20 mouse cellular contexts compared by ENCODE assay signal in the genomic region with DNA sequence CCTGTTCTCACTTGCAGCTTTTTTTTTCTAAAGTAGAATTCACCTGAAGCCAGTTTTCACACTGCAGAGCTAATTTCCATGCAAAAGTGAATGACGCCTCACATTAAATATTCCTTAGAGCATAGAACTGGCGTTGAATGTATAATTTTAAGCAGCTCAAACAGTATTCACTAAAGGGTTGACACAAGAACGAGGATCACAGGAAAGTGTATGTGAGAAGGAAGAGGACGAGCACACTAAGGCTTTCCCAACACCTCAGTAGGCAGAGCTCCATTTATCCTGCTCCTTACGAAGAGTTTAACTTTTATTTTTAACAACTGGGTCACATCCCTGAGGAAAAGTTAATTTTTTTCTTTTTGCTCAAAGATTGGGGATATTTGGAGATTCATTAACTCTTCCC.
DNase-seq lines count a peak whose midpoint lies in the region; ATAC-seq and TF ChIP-seq lines count a peak whose summit lies in the region.
"Had no signal": no experiment of that assay in that cellular context is flagged by ENCODE, and none has a peak within 500 bp of the region (broad histone marks: within the 10 kb centered on the region; RNA-seq: fewer than 3 reads in every experiment).

No protein-coding gene starts in this region.

- WGBS in hindbrain, embryonic 16.5 days = 65% methylated on average over 5 of the region's 5 CpGs
- 75% methylated on average over 5 of the region's 5 CpGs for WGBS in hindbrain, embryonic 12.5 days
- WGBS in midbrain, embryonic 16.5 days = 53% methylated on average over 5 of the region's 5 CpGs
- 67% methylated on average over 5 of the region's 5 CpGs for WGBS in midbrain, embryonic 13.5 days

- H3K36me3 ChIP-seq in hindbrain, embryonic 16.5 days (ENCODE audit: control insufficient read depth, insufficient read depth, low read length) = no peaks in the 10 kb centered on the region
- H3K36me3 ChIP-seq in hindbrain, embryonic 12.5 days = no peaks in the 10 kb centered on the region
- H3K36me3 ChIP-seq in midbrain, embryonic 16.5 days (ENCODE audit: control insufficient read depth, insufficient read depth, low read length) = no peaks in the 10 kb centered on the region
- no peaks in the 10 kb centered on the region for H3K36me3 ChIP-seq in midbrain, embryonic 13.5 days
- H3K36me3 ChIP-seq: forebrain, embryonic 10.5 days; intestine, embryonic 15.5 days had no signal

- TF ChIP-seq POLR2A in brain, embryonic 14.5 days (IDR thresholded peaks at IDR 0.05; ENCODE audit: borderline replicate concordance, extremely low read depth, insufficient read depth, insufficient read length, poor library complexity, severe bottlenecking) = no peak

- H3K9ac ChIP-seq in hindbrain, embryonic 16.5 days (ENCODE audit: low read depth, low read length) = no peak overlapping the region
- no peak overlapping the region for H3K9ac ChIP-seq in hindbrain, embryonic 12.5 days
- no peak overlapping the region for H3K9ac ChIP-seq in midbrain, embryonic 16.5 days (ENCODE audit: low read depth, low read length)
- no peak overlapping the region for H3K9ac ChIP-seq in midbrain, embryonic 13.5 days (replicated peaks)
- H3K9ac ChIP-seq: forebrain, embryonic 13.5 days; hindbrain, embryonic 14.5 days; intestine, embryonic 15.5 days had no signal

- no peak overlapping the region for H3K4me2 ChIP-seq in hindbrain, embryonic 16.5 days (ENCODE audit: low read length)
- no peak overlapping the region for H3K4me2 ChIP-seq in hindbrain, embryonic 12.5 days (replicated peaks)
- H3K4me2 ChIP-seq in midbrain, embryonic 16.5 days (ENCODE audit: low read length) = no peak overlapping the region
- no peak overlapping the region for H3K4me2 ChIP-seq in midbrain, embryonic 13.5 days (replicated peaks)
- H3K4me2 ChIP-seq: forebrain, embryonic 13.5 days; heart, embryonic 11.5 days; hindbrain, embryonic 14.5 days; intestine, embryonic 15.5 days had no signal

- no peaks in the 10 kb centered on the region for H3K27me3 ChIP-seq in hindbrain, embryonic 16.5 days (replicated peaks; ENCODE audit: control insufficient read depth, insufficient read depth, low read length)
- no peaks in the 10 kb centered on the region for H3K27me3 ChIP-seq in hindbrain, embryonic 12.5 days
- H3K27me3 ChIP-seq in midbrain, embryonic 16.5 days (ENCODE audit: control insufficient read depth, insufficient read depth, low read depth, low read length) = no peaks in the 10 kb centered on the region
- no peaks in the 10 kb centered on the region for H3K27me3 ChIP-seq in midbrain, embryonic 13.5 days
- H3K27me3 ChIP-seq: forebrain, embryonic 13.5 days; intestine, embryonic 15.5 days had no signal

- ATAC-seq in hindbrain, embryonic 16.5 days = peak; percentile 48; the same call in 1 of the 2 replicates
- no peak for ATAC-seq in hindbrain, embryonic 12.5 days (ENCODE audit: low FRiP score)
- ATAC-seq in midbrain, embryonic 16.5 days = peak; percentile 58; the same call in 1 of the 2 replicates
- no peak for ATAC-seq in midbrain, embryonic 13.5 days
- ATAC-seq: CD4-positive, CD25-positive, alpha-beta regulatory T cell, adult 4 months; forebrain, embryonic 13.5 days; intestine, embryonic 15.5 days had no signal

- TF ChIP-seq CTCF in brain, embryonic 14.5 days (IDR thresholded peaks at IDR 0.05; ENCODE audit: borderline replicate concordance, extremely low read depth, insufficient read depth, insufficient read length) = no peak

- H3K27ac ChIP-seq in hindbrain, embryonic 16.5 days (ENCODE audit: low read depth, low read length) = no peak overlapping the region
- no peak overlapping the region for H3K27ac ChIP-seq in hindbrain, embryonic 12.5 days
- H3K27ac ChIP-seq in midbrain, embryonic 16.5 days (ENCODE audit: low read length) = no peak overlapping the region
- H3K27ac ChIP-seq in midbrain, embryonic 13.5 days = no peak overlapping the region
- H3K27ac ChIP-seq: forebrain, embryonic 10.5 days; forebrain, embryonic 13.5 days; gastrocnemius, adult 2 months; hindbrain, embryonic 14.5 days; intestine, embryonic 15.5 days had no signal

- H3K4me1 ChIP-seq in hindbrain, embryonic 16.5 days (ENCODE audit: control insufficient read depth, insufficient read depth, low read depth, low read length) = no peaks in the 10 kb centered on the region
- no peaks in the 10 kb centered on the region for H3K4me1 ChIP-seq in hindbrain, embryonic 12.5 days
- H3K4me1 ChIP-seq in midbrain, embryonic 16.5 days (ENCODE audit: control insufficient read depth, insufficient read depth, low read length) = no peaks in the 10 kb centered on the region
- H3K4me1 ChIP-seq in midbrain, embryonic 13.5 days (replicated peaks) = no peaks in the 10 kb centered on the region
- H3K4me1 ChIP-seq: forebrain, embryonic 10.5 days; forebrain, embryonic 13.5 days; intestine, embryonic 15.5 days had no signal

- H3K4me3 ChIP-seq in hindbrain, embryonic 16.5 days (ENCODE audit: low read length) = no peak overlapping the region
- no peak overlapping the region for H3K4me3 ChIP-seq in hindbrain, embryonic 12.5 days
- H3K4me3 ChIP-seq in midbrain, embryonic 16.5 days (ENCODE audit: low read depth, low read length) = no peak overlapping the region
- H3K4me3 ChIP-seq in midbrain, embryonic 13.5 days (replicated peaks) = no peak overlapping the region
- H3K4me3 ChIP-seq: forebrain, embryonic 10.5 days; forebrain, embryonic 13.5 days; gastrocnemius, adult 2 months; intestine, embryonic 15.5 days had no signal

- no peaks in the 10 kb centered on the region; the same call in 1 of the 2 replicates for H3K9me3 ChIP-seq in hindbrain, embryonic 16.5 days (ENCODE audit: control insufficient read depth, low read length)
- H3K9me3 ChIP-seq in hindbrain, embryonic 12.5 days (replicated peaks) = no peaks in the 10 kb centered on the region
- no peaks in the 10 kb centered on the region for H3K9me3 ChIP-seq in midbrain, embryonic 16.5 days (replicated peaks; ENCODE audit: control insufficient read depth, low read length, poor library complexity, severe bottlenecking)
- no peaks in the 10 kb centered on the region for H3K9me3 ChIP-seq in midbrain, embryonic 13.5 days
- H3K9me3 ChIP-seq: forebrain, embryonic 10.5 days; forebrain, embryonic 13.5 days; intestine, embryonic 15.5 days had no signal

- peak; percentile 39 for DNase-seq in brain, embryonic 14.5 days (ENCODE audit: low read depth)
- no peak for DNase-seq in spleen, postnatal 14 days (ENCODE audit: low spot score in 2 of 2)
- DNase-seq: adrenal gland, adult 2 months; adrenal gland, postnatal 14 days; cerebellum, adult 18-20 months; cerebellum, adult 9-10 months; cerebellum, postnatal 14 days; gastrocnemius, postnatal 14 days; heart, adult 11 months had no signal

Comparison
In these comparisons a context has a peak if more than half of its experiments do, and no peak if none do; other contexts are left out.
1. ATAC-seq: peak in hindbrain, embryonic 16.5 days (single experiment) and midbrain, embryonic 16.5 days (single experiment); none in hindbrain, embryonic 12.5 days (single experiment) and midbrain, embryonic 13.5 days (single experiment).